Mouse (Mus musculus): ENCODE measurements around the gene Sema4d.

The Sema4d gene

DNA sequence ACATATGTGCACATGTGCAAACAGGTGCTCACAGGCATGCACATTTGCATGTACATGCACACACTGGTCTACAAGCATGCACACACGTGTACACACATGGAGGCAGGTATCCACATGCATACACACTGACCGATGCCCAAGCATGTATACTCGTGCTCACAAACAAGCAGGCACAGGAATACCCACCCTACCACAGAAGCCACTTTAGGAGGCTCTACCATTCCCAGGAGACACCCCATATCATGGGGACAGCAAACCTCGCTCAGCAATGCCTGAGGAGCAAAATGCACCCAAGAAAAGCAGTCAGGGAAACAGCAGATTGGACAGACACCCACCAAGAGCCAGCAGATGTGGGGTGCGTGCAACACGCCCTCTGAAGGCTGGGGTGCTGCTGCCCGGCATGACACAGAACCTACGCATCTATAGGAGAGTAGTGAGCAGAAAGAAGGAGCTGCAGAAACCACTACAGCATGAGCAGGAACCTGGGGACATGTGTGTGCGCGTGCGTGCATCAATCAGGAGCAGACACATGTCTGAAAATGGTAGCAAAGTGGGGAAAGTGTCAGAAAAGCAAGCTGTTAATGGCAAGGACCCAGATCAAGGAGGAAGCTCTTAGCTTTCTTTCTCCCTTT lies 15.1 kb downstream of the Sema4d start:
- no peak for DNase-seq (ENCODE audit: low read depth)

- DNase-seq (ENCODE audit: low read depth) = no peak
Observed at GRCm38 (mm10) chr13:51777738-51778274, 15.7 kb downstream of the Sema4d start.

DNA sequence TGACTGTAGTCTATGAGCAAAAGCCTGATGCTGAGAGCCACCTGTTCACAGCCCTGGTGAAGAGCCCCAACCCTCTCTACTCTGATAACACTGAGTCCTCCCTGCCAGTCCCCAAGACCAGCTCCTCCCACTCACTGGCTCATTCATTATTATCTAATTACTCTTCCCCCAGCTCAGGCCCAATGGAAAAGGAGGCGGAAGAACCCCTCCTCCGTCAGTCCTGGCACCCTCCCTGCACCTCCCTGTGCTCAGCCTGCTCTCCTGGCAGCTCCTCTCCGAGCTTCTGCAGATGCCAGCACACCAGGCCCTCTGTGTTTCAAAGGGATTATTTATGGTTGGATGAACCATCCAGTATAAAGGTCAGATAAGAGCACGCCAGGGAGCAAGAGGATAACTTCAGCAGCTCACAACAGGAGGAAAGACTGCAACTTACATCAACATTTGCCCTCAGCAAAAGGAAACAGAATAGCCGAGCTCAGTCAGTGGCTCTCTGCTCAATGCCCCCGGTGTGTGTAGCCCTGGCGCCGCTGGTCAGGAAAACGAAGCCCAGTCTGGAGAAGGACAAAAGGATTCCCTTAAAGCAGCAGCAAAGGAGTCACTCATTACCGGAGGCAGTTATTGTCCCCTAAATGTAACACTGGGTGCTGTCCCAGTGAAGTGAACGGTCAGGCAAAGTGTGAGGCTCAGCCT lies 16.4 kb downstream of the Sema4d start:
- no peak for DNase-seq (ENCODE audit: low read depth)

- peak; percentile 73 for DNase-seq (ENCODE audit: low read depth)
Observed at GRCm38 (mm10) chr13:51776160-51776737, 17.3 kb downstream of the Sema4d start.

- DNase-seq (ENCODE audit: low read depth) = no peak
Observed at GRCm38 (mm10) chr13:51771802-51772206, 21.7 kb downstream of the Sema4d start.

DNA sequence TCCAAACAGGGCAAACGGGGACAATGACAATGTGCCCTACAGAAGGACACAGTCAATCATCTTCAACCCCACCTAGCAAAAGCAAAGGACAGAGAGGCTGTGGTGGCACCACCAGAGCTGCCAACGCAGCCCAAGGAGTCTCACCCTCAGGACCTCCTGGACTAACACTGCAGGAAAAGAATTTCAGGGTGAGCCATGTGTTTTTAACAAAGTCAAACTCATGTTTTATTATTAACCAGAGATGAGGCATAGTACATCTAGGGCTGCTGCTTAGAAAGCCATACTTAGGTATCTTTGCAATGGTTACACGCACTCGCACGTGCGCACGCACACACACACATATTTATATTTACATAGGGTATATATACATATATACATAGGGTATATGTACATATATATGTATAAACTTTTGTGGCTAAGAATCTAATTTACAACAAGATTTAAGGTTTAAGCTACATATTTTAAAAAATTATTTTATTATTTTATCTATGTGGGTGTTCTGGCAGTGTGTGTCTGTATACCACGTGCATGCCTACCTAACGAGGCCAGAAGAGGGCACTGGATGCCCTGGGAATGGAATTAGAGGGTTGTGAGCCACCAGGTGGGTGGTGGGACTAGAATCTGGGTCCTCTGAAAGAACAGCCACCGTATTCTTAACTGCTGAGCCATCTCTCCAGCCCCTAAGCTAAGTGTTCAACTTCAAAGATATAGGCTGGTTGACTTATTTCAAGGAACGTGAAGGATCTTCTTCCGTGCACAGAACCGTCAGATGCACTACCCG lies 22.7 kb downstream of the Sema4d start:
- DNase-seq (ENCODE audit: low read depth) = no peak

- peak; percentile 89 for DNase-seq (ENCODE audit: low read depth)
Observed at GRCm38 (mm10) chr13:51767991-51768761, 25.4 kb downstream of the Sema4d start.

GRCm38 (mm10) chr13:51767513-51767912 lies 26.0 kb downstream of the Sema4d start:
- peak; percentile 88 for DNase-seq (ENCODE audit: low read depth)

DNA sequence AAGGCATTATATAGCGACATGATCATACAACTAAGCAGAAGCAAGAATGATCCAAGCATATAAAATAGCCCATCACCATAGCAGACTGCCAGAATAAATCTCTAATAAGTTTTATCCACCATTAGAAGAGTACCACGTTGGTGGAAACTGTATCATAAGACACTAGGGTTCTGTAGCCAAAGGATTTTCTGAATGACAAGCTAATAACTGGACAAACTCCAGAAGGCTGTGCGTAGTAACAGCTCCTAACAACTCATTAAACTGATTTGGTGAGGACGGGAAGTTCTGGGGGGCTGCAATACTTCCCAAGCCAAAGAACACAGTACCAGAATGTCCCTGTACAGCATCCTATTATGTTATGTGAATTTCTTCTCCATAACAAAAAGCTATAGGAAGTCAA lies 26.8 kb downstream of the Sema4d start:
- DNase-seq (ENCODE audit: low read depth) = no peak

DNA sequence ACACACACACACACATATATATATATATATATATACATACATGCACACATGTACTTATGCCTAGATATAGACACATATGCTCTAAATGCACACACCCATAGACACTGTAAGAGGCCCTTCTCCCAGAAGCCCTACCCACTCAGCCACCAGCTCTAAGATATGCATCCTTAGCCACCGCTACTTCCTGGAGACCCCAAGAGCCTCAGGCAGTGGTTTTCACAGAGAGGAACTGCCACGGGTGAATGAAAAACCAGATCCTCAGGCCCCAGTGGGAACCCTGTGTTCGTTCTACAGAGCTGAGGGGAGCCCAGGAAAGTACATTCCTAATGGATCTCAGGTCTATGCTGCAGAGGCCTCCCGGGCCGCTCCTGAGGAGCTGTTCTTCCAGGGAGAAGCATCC lies 28.2 kb downstream of the Sema4d start:
- DNase-seq (ENCODE audit: low read depth) = no peak

GRCm38 (mm10) chr13:51763019-51763698 lies 30.4 kb downstream of the Sema4d start:
- peak; percentile 81 for DNase-seq (ENCODE audit: low read depth)

DNA sequence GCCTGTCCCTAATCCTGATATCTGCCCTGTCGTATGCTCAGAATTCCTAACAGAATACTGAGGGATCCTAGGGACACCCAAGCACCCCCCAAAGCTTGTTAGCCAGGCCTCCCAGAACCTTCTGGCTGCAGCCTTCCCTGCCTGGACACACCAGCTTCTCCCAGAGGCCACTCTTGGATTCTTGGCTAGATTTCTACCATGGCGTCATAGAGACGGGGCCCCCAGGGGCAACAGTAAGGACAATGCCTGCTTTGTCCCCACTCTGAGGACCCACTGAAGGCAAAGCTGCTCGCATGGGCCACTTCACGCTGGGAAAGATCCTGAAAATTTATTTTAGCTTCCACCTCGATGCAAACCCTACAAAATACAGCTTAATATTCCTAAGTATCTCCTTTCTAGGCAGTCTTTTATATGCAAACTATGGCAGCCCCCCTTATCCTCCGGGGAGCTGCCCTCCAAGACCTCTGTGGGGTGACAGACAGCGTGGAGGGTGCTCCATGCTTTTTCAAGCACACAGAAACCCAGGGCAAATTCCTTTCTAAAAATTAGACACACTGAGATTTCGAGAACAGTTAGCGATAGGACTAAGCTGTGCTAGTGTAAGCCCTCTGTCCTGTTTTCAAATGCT lies 32.2 kb downstream of the Sema4d start:
- no peak for DNase-seq (ENCODE audit: low read depth)

- peak; percentile 58 for DNase-seq (ENCODE audit: low read depth)
Observed at GRCm38 (mm10) chr13:51759256-51759987, 34.1 kb downstream of the Sema4d start.

- DNase-seq (ENCODE audit: low read depth) = no peak
Observed at GRCm38 (mm10) chr13:51758428-51758827, 35.1 kb downstream of the Sema4d start.

DNA sequence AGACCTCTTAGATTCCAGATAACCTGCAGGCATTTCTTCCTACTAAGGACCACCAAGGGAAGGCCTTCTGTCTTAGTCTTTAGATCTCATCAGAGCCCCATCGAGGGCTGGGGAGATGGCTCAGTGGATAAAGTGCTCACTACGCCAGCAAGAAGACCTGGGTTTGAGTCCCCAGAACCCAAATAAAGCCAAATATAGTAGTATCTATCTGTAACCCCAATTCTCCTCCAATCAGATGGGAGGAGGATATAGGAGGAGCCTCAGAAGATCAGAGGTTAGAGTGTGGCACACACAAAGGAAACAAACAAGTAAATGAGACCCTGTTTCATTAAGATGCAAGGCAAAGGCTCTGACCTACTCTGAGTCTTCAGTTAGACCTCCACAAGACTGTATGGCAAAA lies 36.4 kb downstream of the Sema4d start:
- peak; percentile 54 for DNase-seq (ENCODE audit: low read depth)

GRCm38 (mm10) chr13:51756563-51756962 lies 37.0 kb downstream of the Sema4d start:
- DNase-seq (ENCODE audit: low read depth) = peak; percentile 65

- DNase-seq (ENCODE audit: low read depth) = peak; percentile 50
Observed at GRCm38 (mm10) chr13:51756019-51756418, 37.5 kb downstream of the Sema4d start.

DNA sequence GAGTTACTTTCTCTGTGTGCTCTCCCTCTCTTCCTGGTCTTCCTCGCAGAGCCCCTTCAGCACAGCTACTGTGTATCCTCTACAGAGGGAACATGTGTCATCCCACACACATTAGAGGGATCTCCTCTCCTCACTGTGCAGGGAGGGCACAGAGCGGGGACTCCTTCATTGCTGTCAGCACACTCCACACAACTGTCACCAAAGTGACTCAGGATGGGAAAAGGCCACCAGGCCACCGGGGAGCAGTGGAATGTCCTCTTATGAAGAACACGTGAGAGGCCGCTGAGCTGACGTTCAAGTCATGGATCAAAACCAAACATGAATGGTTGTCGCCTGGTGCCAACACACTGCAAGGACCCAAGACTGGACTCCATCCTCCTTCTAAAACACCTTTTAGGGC lies 38.0 kb downstream of the Sema4d start:
- no peak for DNase-seq (ENCODE audit: low read depth)

- DNase-seq (ENCODE audit: low read depth) = peak; percentile 41
Observed at GRCm38 (mm10) chr13:51754559-51755126, 38.9 kb downstream of the Sema4d start.
